Mouse (Mus musculus) forebrain, embryonic 13.5 days (tissue): ENCODE results near the gene Slc36a2. TPM values are rescaled to one million over a fixed set of nuclear protein-coding genes. Genes with fewer than 3 reads are reported as not detected.

Source experiments
- ATAC-seq: fragments of 200-750 bp; cut with Nextera tagmentation; 2 replicates; pipeline ENCODE4 v1.8.0; 2017
- H3K27ac ChIP-seq: fragments of 300-500 bp; sonication (generic); 2 replicates; pipeline ENCODE4 v1.5.1; 2015; ENCODE audit warnings: inconsistent platforms, mild to moderate bottlenecking, moderate library complexity
- H3K27me3 ChIP-seq: fragments of 300-500 bp; sonication (generic); 2 replicates; pipeline ENCODE4 v1.6.1; 2015; ENCODE audit warnings: mild to moderate bottlenecking, inconsistent platforms
- H3K36me3 ChIP-seq: fragments of 300-500 bp; sonication (generic); 2 replicates; pipeline ENCODE4 v1.6.1; 2015; ENCODE audit warnings: mild to moderate bottlenecking, inconsistent platforms; ENCODE audit not compliant: poor library complexity, severe bottlenecking
- H3K4me1 ChIP-seq: fragments of 300-500 bp; sonication (generic); 2 replicates; pipeline ENCODE4 v1.6.1; 2015; ENCODE audit warnings: inconsistent platforms
- H3K4me2 ChIP-seq: fragments of 300-500 bp; sonication (generic); 2 replicates; pipeline ENCODE4 v1.6.1; 2015; ENCODE audit warnings: inconsistent platforms, mild to moderate bottlenecking, moderate library complexity
- H3K4me3 ChIP-seq: fragments of 300-500 bp; sonication (generic); 2 replicates; pipeline ENCODE4 v1.5.1; 2015; ENCODE audit warnings: mild to moderate bottlenecking, inconsistent platforms
- H3K9ac ChIP-seq: fragments of 300-500 bp; sonication (generic); 2 replicates; pipeline ENCODE4 v1.6.1; 2015; ENCODE audit warnings: mild to moderate bottlenecking, inconsistent platforms
- H3K9me3 ChIP-seq: fragments of 300-500 bp; sonication (generic); replicated peaks from 2 replicates; pipeline ENCODE4 v1.6.1; 2016; ENCODE audit warnings: inconsistent platforms
- WGBS: fragments of 180-500 bp; shearing (Covaris S2); methylation state at CpG from one replicate; pipeline ENCODE4 v1.1.7; 2015; 5-methylcytosine and 5-hydroxymethylcytosine counted together
- polyA plus RNA-seq: library from polyadenylated mRNA; unstranded; fragments of >200 nt; fragmentation: Nextera tagmentation; extraction: Ambion mirVana; gene quantifications from 2 replicates; pipeline ENCODE4 v1.2.1, GENCODE M21; 2015

Gene Slc36a2
- polyA plus RNA-seq, 1 experiment from 2014 or later = 0.13 TPM

DNA sequence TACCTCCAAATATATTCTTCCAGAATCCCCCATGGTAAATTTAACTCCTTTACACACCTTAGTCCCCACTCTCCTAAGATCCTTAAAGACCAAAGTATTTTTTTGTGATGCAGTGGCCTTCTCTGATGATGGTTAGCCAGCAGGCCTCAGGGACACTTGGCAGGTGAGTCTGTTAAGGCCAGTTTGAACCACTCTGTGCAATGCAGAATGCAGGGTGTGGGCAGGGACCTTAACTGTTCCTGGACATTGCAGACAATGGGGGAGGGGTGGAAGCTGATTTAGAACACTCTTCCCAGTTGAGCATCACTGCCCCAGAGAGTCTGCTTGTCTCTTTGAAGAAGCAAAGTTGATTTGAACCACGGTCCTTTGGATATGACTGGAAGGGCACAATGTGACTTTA is 38.0 kb downstream of the Slc36a2 start:
- H3K9ac ChIP-seq = no peak overlapping the region
- no peak overlapping the region for H3K27ac ChIP-seq
- H3K9me3 ChIP-seq = no peaks in the 10 kb centered on the region
- H3K4me1 ChIP-seq = no peaks in the 10 kb centered on the region
- no peak overlapping the region for H3K4me3 ChIP-seq
- no peaks in the 10 kb centered on the region for H3K27me3 ChIP-seq
- no peaks in the 10 kb centered on the region for H3K36me3 ChIP-seq
- ATAC-seq = no peak
- WGBS = 33% methylated on average over 1 of the region's 1 CpGs
- H3K4me2 ChIP-seq = no peak overlapping the region

DNA sequence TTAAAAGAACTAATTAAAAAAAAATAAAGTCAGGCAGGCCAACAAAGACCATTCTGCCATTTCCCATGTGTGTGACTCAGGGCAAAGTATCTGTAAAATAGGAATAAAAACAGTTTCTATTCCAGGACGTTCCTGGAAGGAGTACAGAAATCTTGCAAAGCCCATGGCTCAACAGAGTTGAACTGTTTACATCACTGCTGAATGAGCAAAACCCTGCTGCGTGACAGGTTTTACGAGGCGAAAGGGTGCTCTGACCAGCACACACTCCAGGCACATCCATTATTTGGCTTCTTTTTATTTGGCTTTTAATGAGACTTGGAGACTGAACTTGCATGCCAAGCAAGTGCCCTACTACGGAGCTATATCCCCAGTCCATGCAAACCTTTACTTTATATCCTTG is 40.9 kb downstream of the Slc36a2 start:
- Histone ChIP-seq H3K36me3 (no peaks in the 10 kb centered on the region), H3K4me2 (no peak overlapping the region), H3K27me3 (no peaks in the 10 kb centered on the region), H3K4me1 (no peaks in the 10 kb centered on the region), H3K4me3 (no peak overlapping the region), H3K27ac (no peak overlapping the region), H3K9me3 (no peaks in the 10 kb centered on the region), H3K9ac (no peak overlapping the region)
- WGBS = 63% methylated on average over 5 of the region's 5 CpGs
- ATAC-seq = no peak

DNA sequence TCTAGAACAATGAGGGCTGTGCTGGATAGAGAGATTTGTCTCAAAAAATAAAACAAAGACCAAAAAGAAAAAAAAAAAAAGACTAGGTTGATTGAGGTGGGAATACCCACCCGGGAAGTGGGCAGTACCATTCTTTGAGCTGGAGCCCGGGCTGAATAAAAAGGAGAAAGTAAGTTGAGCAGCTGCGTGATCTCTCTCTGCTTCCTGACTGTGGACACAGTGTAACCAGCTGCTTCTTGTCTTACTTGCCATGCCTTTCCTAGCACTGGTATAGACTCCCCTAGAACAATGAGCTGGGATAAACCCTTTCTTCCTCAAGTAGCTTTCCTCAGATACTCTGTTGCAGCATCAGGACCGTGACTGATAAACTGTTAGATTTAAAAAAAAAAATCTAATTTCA is 43.4 kb downstream of the Slc36a2 start:
- ATAC-seq = no peak
- 77% methylated on average over 4 of the region's 4 CpGs for WGBS
- no peaks in the 10 kb centered on the region for H3K9me3 ChIP-seq

DNA sequence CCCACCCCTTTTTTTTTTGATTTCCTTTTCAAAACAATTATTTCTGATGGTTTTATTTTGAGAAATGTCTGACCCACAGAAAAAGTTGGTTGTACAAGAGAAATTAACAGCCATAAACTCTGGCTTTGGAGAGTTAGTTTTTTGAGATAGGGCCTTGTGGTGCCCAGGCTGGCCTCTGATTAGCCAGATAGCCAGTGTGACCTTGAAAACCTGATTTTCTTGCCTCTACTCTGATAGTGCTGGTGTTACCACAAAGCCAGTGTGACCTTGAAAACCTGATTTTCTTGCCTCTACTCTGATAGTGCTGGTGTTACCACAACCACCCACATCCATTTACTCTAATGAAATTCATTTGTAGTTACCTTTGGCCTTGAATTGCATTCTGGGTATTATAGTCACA is 47.2 kb downstream of the Slc36a2 start:
- Histone ChIP-seq H3K36me3 (no peaks in the 10 kb centered on the region), H3K4me2 (no peak overlapping the region), H3K27ac (no peak overlapping the region), H3K9me3 (no peaks in the 10 kb centered on the region), H3K4me1 (no peaks in the 10 kb centered on the region), H3K27me3 (no peaks in the 10 kb centered on the region), H3K9ac (no peak overlapping the region), H3K4me3 (no peak overlapping the region)
- ATAC-seq = no peak

More for the DNA sequence above, 43.4 kb downstream of the Slc36a2 start:
- Histone ChIP-seq H3K36me3 (no peaks in the 10 kb centered on the region), H3K4me3 (no peak overlapping the region), H3K27me3 (no peaks in the 10 kb centered on the region), H3K4me2 (no peak overlapping the region), H3K4me1 (no peaks in the 10 kb centered on the region), H3K9ac (no peak overlapping the region), H3K27ac (no peak overlapping the region)

DNA sequence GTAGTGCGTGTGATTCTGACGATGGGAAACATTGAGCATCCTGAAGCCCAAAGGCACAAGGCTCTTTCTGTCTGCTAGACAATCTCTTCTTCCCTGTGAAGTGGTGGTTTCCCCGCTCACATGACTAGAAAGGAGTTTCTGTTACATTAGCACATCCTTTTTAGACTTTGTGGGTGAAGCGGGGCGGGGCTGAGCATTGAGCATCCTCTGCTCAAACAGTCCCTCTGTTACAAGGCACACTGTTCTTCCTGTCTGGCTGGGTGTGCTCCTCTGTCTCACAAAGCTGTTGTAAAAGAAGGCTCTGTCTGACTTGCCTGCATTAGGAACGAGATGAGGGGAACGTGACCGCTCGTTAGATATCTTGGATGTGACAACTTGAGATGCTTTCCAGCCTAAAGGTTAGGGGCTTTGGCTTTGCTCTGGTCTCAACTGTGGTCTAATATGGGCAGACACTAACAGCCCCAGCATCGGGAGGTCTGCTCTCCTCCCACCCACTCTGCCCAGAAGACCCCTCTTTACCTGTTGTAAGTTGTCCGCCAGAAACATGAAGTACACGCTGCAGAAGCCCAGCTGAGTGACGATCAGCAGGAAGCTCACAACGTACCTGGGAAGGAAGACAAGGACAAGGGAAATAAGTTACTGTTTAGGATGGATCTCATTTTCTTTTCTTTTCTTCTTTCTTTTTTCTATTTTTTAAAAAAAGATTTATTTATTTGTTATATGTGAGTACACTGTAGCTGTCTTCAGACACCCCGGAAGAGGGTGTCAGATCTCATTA is 47.9 kb downstream of the Slc36a2 start:
- no peak overlapping the region for H3K9ac ChIP-seq
- no peak overlapping the region for H3K4me2 ChIP-seq
- ATAC-seq = no peak
- 76% methylated on average over 15 of the region's 15 CpGs for WGBS
- H3K27ac ChIP-seq = no peak overlapping the region
- H3K36me3 ChIP-seq = no peaks in the 10 kb centered on the region
- H3K4me3 ChIP-seq = no peak overlapping the region
- H3K4me1 ChIP-seq = no peaks in the 10 kb centered on the region
- H3K27me3 ChIP-seq = no peaks in the 10 kb centered on the region
- no peaks in the 10 kb centered on the region for H3K9me3 ChIP-seq

DNA sequence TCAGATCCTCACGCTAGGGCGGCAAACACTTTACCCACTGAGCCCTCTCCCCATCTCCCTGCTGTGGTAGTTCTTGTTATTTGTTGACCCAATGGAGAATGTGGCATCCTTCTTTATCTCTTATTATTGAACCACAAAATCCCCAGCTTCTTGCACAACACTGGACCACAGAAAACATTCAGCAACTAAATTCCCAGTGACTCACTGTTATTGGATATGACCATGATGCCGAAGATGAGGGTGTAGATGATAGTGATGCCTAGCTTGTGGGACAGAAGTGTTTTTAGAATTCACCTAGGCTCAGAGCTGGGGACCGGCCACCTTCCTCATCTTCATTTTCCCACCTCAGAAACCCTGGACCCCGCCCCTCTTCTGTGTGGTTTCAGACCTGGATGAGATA is 50.0 kb downstream of the Slc36a2 start:
- H3K4me1 ChIP-seq = no peaks in the 10 kb centered on the region
- H3K4me2 ChIP-seq = no peak overlapping the region
- H3K27me3 ChIP-seq = no peaks in the 10 kb centered on the region
- H3K9me3 ChIP-seq = no peaks in the 10 kb centered on the region
- H3K9ac ChIP-seq = no peak overlapping the region
- H3K4me3 ChIP-seq = no peak overlapping the region
- H3K27ac ChIP-seq = no peak overlapping the region
- WGBS = 87% methylated on average over 5 of the region's 5 CpGs
- no peaks in the 10 kb centered on the region for H3K36me3 ChIP-seq
- no peak for ATAC-seq

DNA sequence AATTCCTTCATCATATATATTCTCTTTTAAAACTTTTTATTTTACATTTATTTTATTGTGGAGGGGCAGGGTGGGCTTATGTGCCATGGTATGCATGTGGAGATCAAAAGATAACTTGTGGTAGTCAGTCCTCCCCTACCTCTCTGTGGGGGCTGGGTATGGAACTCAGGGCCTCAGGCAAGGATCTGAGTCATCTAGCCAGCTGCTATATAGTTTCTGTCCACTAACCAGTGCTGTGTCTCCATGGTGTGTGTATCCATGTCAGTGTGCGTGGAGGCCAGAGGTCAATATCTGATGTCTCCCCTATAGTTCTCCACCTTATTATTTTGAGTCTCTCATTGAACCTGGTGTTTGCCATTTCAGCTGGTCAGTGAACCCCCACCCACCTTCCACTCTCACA is 50.5 kb downstream of the Slc36a2 start:
- ATAC-seq = no peak
- Histone ChIP-seq H3K9me3 (no peaks in the 10 kb centered on the region), H3K4me3 (no peak overlapping the region), H3K27me3 (no peaks in the 10 kb centered on the region), H3K36me3 (no peaks in the 10 kb centered on the region), H3K4me2 (no peak overlapping the region), H3K27ac (no peak overlapping the region), H3K4me1 (no peaks in the 10 kb centered on the region), H3K9ac (no peak overlapping the region)
- WGBS = 94% methylated on average over 1 of the region's 1 CpGs

DNA sequence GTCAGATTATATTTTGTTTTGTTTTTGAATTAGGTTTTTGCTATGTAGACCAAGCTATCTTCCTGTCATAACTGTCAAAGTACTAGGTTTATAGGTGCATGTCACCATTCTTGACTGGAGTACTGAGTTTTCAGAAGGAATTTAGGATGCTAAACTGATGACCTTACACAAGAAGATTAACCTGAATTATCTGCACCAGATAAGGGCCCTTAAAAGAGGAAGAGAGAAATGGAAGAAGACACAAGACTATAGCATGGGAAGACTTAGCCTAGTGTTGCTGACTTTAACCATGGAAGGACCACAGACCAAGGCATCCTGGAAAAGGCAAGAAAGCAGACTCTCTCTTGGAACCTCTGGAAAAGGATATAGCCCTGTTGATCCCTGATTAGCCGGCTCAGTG is 51.7 kb downstream of the Slc36a2 start:
- Histone ChIP-seq H3K27me3 (no peaks in the 10 kb centered on the region), H3K27ac (no peak overlapping the region), H3K36me3 (no peaks in the 10 kb centered on the region), H3K9me3 (no peaks in the 10 kb centered on the region), H3K9ac (no peak overlapping the region), H3K4me2 (no peak overlapping the region), H3K4me3 (no peak overlapping the region), H3K4me1 (peaks cover 3% of the 10 kb centered on the region; the same call in 1 of the 2 replicates)
- no peak for ATAC-seq
- WGBS = 96% methylated on average over 1 of the region's 1 CpGs

DNA sequence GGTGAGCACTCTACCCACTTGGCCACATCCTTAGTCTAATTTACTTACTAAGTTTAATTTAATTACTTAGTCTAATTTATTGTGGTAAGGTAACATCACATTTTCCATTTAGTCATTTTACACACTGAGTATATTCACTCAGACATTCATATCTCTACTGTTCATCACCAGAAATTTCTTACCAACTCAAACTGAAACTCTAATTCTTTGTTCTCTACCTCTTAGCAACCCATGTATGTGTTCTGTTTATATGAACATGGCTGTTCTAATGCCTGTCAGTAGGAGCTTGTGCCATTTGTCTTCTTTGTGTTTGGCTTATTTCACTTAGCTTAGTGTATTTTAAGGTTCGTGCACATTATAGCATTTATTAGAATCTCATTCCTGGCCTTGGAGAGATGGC is 52.9 kb downstream of the Slc36a2 start:
- H3K4me1 ChIP-seq = peaks cover 8% of the 10 kb centered on the region; the same call in 1 of the 2 replicates
- H3K27ac ChIP-seq = no peak overlapping the region
- H3K9me3 ChIP-seq = no peaks in the 10 kb centered on the region
- H3K4me3 ChIP-seq = no peak overlapping the region
- 88% methylated on average over 1 of the region's 1 CpGs for WGBS
- no peak for ATAC-seq
- H3K9ac ChIP-seq = no peak overlapping the region
- H3K36me3 ChIP-seq = no peaks in the 10 kb centered on the region
- no peaks in the 10 kb centered on the region for H3K27me3 ChIP-seq
- H3K4me2 ChIP-seq = no peak overlapping the region

DNA sequence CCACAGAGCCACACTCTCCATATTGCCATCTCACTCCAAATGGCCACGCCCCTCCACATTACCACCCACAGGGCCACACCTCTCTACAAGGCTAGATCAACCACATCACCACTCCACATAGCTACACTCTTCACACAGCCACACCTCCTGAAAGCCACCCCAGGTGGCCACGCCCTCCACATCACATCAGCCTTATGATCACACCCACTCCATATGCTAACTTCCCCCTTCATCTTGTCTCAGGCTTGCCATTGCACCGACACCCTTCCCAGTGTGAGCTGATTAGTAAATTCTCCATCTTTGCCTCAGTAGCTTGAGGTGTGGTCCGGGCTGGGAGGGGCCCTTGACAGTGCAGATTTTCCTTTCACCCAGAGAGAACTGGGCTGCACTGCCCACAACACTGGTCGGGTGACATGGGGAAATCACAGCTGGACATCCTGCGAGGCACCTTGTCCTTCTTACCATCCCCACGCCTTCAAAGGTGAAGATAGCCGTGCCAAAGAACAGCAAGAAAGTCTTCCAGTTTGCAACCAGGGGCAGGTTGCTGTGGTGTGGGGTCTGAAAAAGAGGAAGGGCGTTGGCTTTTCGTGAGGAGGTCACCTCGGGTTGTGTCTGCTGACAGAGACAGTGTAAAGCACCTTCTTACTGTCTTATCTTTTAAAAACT is 53.7 kb downstream of the Slc36a2 start:
- Histone ChIP-seq H3K4me1 (peaks cover 8% of the 10 kb centered on the region; the same call in 1 of the 2 replicates), H3K9me3 (no peaks in the 10 kb centered on the region), H3K27me3 (no peaks in the 10 kb centered on the region), H3K9ac (no peak overlapping the region), H3K36me3 (no peaks in the 10 kb centered on the region), H3K27ac (no peak overlapping the region), H3K4me3 (no peak overlapping the region), H3K4me2 (no peak overlapping the region)
- ATAC-seq = no peak
- 93% methylated on average over 11 of the region's 11 CpGs for WGBS

DNA sequence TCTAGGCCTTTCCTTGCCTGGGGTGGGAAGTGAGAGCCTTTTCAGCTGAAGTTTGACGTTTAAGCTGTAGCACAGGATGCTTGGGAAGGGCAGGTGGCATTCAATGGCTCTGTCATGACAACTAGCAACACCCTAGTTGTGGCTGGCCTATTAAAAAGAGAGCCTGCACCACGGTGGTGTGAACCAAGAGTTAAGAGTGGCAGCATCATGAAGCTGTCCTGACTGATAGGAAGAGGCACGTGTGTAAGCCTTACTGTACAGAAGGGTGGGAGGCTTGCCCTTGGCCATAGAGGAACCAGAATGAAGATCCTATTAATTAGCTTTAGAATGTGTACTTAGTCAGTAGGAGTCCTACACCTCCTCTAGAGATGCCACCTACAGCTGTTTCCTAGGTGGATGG is 56.5 kb downstream of the Slc36a2 start:
- Histone ChIP-seq H3K9me3 (no peaks in the 10 kb centered on the region), H3K4me3 (no peak overlapping the region), H3K9ac (no peak overlapping the region), H3K4me2 (no peak overlapping the region), H3K27ac (no peak overlapping the region), H3K36me3 (no peaks in the 10 kb centered on the region), H3K4me1 (peaks cover 8% of the 10 kb centered on the region; the same call in 1 of the 2 replicates), H3K27me3 (no peaks in the 10 kb centered on the region)
- WGBS = 64% methylated on average over 3 of the region's 3 CpGs
- no peak for ATAC-seq

DNA sequence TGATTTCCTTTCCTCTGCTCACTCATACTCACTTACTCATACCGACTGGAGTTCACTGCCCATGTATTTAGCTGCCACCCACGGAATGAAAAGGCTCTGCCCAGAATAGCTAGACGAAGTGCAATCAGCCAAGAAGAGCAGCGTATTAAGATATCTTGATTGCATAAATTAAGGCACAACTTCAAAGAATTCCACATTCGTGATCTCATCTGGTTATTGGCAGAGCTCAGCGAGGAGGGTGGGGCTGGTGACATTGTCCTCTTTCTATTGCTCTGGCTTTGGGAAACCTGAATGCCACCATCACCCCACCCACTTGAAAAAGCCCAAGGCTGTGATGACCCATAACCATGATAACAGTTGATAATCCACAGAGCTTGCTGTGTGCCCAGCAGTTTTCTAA is 56.9 kb downstream of the Slc36a2 start:
- Histone ChIP-seq H3K27me3 (no peaks in the 10 kb centered on the region), H3K4me1 (peaks cover 8% of the 10 kb centered on the region; the same call in 1 of the 2 replicates), H3K4me3 (no peak overlapping the region), H3K4me2 (no peak overlapping the region), H3K27ac (no peak overlapping the region), H3K9ac (no peak overlapping the region), H3K9me3 (no peaks in the 10 kb centered on the region), H3K36me3 (no peaks in the 10 kb centered on the region)
- 45% methylated on average over 6 of the region's 6 CpGs for WGBS
- no peak for ATAC-seq
